Mouse (Mus musculus): Measurements from ENCODE around the gene Gcfc2. TPM values are rescaled to one million over a fixed set of nuclear protein-coding genes. Genes with fewer than 3 reads are reported as not detected.

Gcfc2 gene
- total RNA-seq, 2 experiments from 2014 or later = 14.4 to 18.0 TPM

GRCm38 (mm10) chr6:81987580-81987979 is 64.1 kb downstream of the Gcfc2 start:
- H3K27ac ChIP-seq = peak overlapping the region; percentile 85
- TF ChIP-seq CTCF (conservative IDR thresholded peaks at IDR 0.05) = no peak
- H3K4me3 ChIP-seq = no peak overlapping the region
- DNase-seq (ENCODE audit: low spot score in 2 of 2) = peak; percentile 35 to 66

- DNase-seq (ENCODE audit: low spot score in 2 of 2) = no peak
- H3K4me3 ChIP-seq = no peak overlapping the region; the same call in 1 of the 2 replicates
- TF ChIP-seq CTCF (conservative IDR thresholded peaks at IDR 0.05) = no peak
- peak overlapping the region; percentile 85 for H3K27ac ChIP-seq
Measured at GRCm38 (mm10) chr6:81988341-81988740, 64.9 kb downstream of the Gcfc2 start.

- no peak for TF ChIP-seq CTCF (conservative IDR thresholded peaks at IDR 0.05)
- peak; percentile 18 to 49 for DNase-seq (ENCODE audit: low spot score in 2 of 2)
- peak overlapping the region; percentile 86 for H3K27ac ChIP-seq
- H3K4me3 ChIP-seq = peak overlapping the region; percentile 34
Measured at GRCm38 (mm10) chr6:81990049-81990810, 66.8 kb downstream of the Gcfc2 start.

Small RNAs within 50 kb of the gene (microRNA-seq; reads per million reads assigned to microRNA genes)
- gene Mir468 (0 reads per million in 2 experiments), gene Mir7232 (0 reads per million in 2 experiments)

Other genes starting within 250 kb of the Gcfc2 start
- gene Mrpl19, start 42.3 kb downstream of the Gcfc2 start, total RNA-seq (2021) = 10 to 100 TPM; 33.2 to 35.3 TPM
- 10 to 100 TPM; 15.3 to 16.8 TPM for gene Eva1a, start 117.4 kb downstream of the Gcfc2 start, total RNA-seq (2021)